Mouse (Mus musculus): ENCODE results near the gene Idua. TPM values are rescaled to one million over a fixed set of nuclear protein-coding genes. Genes with fewer than 3 reads are reported as not detected.

The Idua gene
- polyA plus RNA-seq, 1 experiment from 2014 or later = 9.8 TPM

- Histone ChIP-seq H3K4me2 (no peak overlapping the region), H3K4me1 (replicated peaks) (peaks cover 24% of the 10 kb centered on the region), H3K27ac (no peak overlapping the region), H3K27me3 (peaks cover 6% of the 10 kb centered on the region; the same call in 1 of the 2 replicates), H3K9me3 (no peaks in the 10 kb centered on the region), H3K36me3 (peaks cover 45% of the 10 kb centered on the region), H3K4me3 (no peak overlapping the region), H3K9ac (peak overlapping the region; percentile 19; the same call in 1 of the 2 replicates)
- ATAC-seq (ENCODE audit: low FRiP score) = no peak
- WGBS = 71% methylated on average over 1 of the region's 1 CpGs
Measured at GRCm38 (mm10) chr5:108658611-108659010, 1.5 kb upstream of the Idua start.

DNA sequence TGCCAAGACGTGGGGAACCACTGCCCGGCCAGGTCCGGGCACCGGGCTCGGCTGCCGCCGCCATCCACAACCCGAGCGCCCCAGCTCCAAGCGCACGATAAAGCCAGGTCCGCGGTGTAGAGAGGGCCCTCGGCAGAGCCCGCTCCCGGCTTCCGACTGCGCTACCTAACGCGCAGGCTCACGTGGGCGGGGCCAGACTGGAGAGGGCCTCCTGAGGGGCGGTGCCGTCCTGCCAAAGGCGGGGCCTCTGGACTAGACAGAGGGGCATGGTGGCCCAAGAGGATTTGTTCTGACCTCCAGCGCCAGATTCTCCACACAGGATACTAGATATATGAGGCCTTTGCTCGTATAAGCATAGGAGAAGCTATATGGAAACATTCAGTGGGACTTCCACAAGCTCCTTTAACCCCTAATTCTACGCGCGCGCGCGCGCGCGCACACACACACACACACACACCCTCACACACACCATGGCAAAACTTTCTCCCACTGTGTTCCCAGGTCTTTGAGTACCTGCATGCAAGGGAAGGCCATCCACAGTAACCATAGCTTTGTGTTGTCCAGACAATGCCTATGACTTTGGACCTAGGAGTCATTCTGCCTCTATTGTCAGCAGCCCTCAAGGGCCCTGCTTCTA is 619 bp downstream of the Idua start:
- WGBS = 16% methylated on average over 36 of the region's 36 CpGs
- Histone ChIP-seq H3K36me3 (peaks cover 24% of the 10 kb centered on the region), H3K4me2 (peak overlapping the region; percentile 93), H3K4me1 (replicated peaks) (peaks cover 24% of the 10 kb centered on the region), H3K9ac (peak overlapping the region; percentile 99), H3K27ac (peak overlapping the region; percentile 55; the same call in 1 of the 2 replicates), H3K27me3 (peaks cover 12% of the 10 kb centered on the region; the same call in 1 of the 2 replicates), H3K9me3 (no peaks in the 10 kb centered on the region), H3K4me3 (peak overlapping the region; percentile 92)
- peak; percentile 97 for ATAC-seq (ENCODE audit: low FRiP score)

DNA sequence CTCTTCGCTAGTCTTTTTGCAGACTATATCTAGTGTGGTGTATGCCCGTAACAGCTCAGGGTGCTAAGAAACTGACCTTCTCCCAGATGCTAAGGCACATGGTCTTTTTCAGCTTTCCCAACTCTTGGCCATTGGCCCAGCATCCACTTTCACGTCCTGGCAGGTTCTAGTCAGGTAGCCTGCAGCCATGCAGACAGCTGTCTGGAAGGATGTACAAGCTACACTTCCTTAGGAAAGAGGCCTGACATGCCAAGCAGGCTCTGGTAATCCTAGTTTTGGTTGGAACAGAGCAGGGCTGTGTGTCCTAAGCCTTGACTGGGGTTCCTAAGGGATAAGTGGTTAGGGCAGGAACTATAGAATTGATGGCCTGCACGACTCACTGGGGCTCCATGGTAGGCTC is 2.6 kb downstream of the Idua start:
- no peak for ATAC-seq (ENCODE audit: low FRiP score)
- Histone ChIP-seq H3K36me3 (peaks cover 4% of the 10 kb centered on the region), H3K9me3 (no peaks in the 10 kb centered on the region), H3K4me2 (no peak overlapping the region), H3K27ac (no peak overlapping the region), H3K4me1 (replicated peaks) (peaks cover 24% of the 10 kb centered on the region), H3K4me3 (no peak overlapping the region), H3K27me3 (peaks cover 15% of the 10 kb centered on the region; the same call in 1 of the 2 replicates), H3K9ac (no peak overlapping the region)
- WGBS = 89% methylated on average over 4 of the region's 4 CpGs

- ATAC-seq (ENCODE audit: low FRiP score) = no peak
- Histone ChIP-seq H3K4me2 (no peak overlapping the region), H3K9me3 (no peaks in the 10 kb centered on the region), H3K9ac (no peak overlapping the region), H3K27ac (no peak overlapping the region), H3K27me3 (peaks cover 15% of the 10 kb centered on the region; the same call in 1 of the 2 replicates), H3K4me3 (no peak overlapping the region), H3K36me3 (no peaks in the 10 kb centered on the region), H3K4me1 (replicated peaks) (peaks cover 19% of the 10 kb centered on the region)
- 51% methylated on average over 3 of the region's 3 CpGs for WGBS
Measured at GRCm38 (mm10) chr5:108665066-108665465, 4.9 kb downstream of the Idua start.

DNA sequence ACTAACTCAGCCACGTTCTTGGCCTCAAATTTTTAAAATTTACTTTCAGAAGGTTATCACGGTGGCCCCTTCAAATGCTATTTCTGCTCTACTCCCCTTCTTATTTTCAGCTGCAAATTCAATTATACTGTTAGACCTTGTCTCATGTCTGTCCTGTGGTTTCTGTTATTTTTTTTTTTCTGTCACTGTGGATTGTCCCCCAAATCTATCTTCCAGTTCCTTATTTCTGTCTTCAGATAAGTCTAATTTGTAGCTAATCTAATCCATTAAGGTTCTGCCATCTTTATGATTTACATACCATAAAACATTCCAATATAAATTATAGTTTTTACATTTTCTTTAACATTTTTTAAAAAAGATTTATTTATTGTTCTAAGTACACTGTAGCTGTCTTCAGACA is 7.2 kb downstream of the Idua start:
- Histone ChIP-seq H3K9me3 (no peaks in the 10 kb centered on the region), H3K36me3 (peaks cover 11% of the 10 kb centered on the region), H3K27me3 (peaks cover 15% of the 10 kb centered on the region; the same call in 1 of the 2 replicates), H3K4me1 (replicated peaks) (peaks cover 22% of the 10 kb centered on the region), H3K9ac (no peak overlapping the region), H3K27ac (no peak overlapping the region), H3K4me3 (no peak overlapping the region), H3K4me2 (no peak overlapping the region)
- 84% methylated on average over 2 of the region's 2 CpGs for WGBS
- no peak for ATAC-seq (ENCODE audit: low FRiP score)

DNA sequence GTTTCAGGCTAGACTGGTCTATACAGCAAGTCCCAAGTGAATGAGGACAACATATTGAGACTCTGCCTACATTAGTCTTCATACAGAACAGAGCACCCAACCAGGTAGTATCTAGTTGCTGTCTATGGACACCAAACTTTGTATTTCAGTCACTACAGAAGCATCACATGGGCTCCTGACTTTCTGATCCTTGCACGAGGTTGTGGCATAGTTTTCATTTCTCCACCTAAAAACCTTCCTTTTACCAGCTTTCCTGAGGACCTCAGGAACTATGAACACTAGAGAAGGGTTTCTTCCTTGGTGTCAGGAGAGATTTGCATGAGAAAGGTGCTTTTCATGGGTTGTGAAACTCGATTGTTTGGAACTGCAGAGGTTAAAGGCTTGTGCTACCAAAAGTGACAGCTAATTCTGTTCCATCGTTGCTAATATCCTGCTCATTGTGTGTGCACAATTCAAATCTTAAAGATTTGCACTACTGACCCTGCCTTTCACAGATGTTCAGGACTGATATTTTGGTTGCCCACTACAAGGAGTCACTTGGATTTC is 8.3 kb downstream of the Idua start:
- Histone ChIP-seq H3K4me3 (peak overlapping the region; percentile 52), H3K4me1 (replicated peaks) (peaks cover 22% of the 10 kb centered on the region), H3K36me3 (peaks cover 22% of the 10 kb centered on the region), H3K9me3 (no peaks in the 10 kb centered on the region), H3K4me2 (peak overlapping the region; percentile 69), H3K27ac (peak overlapping the region; percentile 87), H3K9ac (peak overlapping the region; percentile 82), H3K27me3 (0 out of 2 replicates have a peak, but pooled peaks cover 9% of the 10 kb centered on the region)
- no peak for ATAC-seq (ENCODE audit: low FRiP score)
- WGBS = 14% methylated on average over 3 of the region's 3 CpGs

GRCm38 (mm10) chr5:108668977-108669936 is 9.1 kb downstream of the Idua start, which contains the start of gene Dgkq:
Dgkq (minus strand) TSS chr5:108669672.
- peak within 1 kb of the TSS; percentile 52 for H3K4me3 ChIP-seq
- ATAC-seq (ENCODE audit: low FRiP score) = peak; percentile 81
- peak within 1 kb of the TSS; percentile 69 for H3K4me2 ChIP-seq
- H3K27ac ChIP-seq = peak within 1 kb of the TSS; percentile 87
- H3K36me3 ChIP-seq = peaks cover 27% of the 10 kb centered on the region
- no peaks in the 10 kb centered on the region for H3K9me3 ChIP-seq
- 0 out of 2 replicates have a peak, but pooled peaks cover 9% of the 10 kb centered on the region for H3K27me3 ChIP-seq
- H3K9ac ChIP-seq = peak within 1 kb of the TSS; percentile 82
- peaks cover 22% of the 10 kb centered on the region for H3K4me1 ChIP-seq (replicated peaks)
- WGBS = 7% methylated on average over 43 of the region's 43 CpGs

DNA sequence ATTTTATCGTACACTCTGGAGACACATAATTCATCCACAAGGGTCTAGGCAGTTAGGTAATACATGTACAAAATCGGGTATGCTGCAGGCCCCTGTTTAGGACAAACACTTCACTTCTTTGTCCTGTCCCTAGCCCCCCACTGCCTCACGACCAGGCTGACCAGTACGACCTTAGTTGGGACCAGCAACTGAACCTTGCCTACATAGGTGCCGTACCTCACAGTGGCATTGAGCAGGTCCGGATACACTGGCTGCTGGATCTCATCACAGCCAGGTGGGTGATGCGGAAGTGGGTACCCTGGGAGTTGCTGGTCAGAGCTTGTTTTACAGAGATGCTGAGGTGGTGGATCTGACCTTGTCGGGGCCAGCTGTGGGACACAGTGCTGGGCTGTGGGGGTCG is 9.9 kb downstream of the Idua start:
- peaks cover 22% of the 10 kb centered on the region for H3K4me1 ChIP-seq (replicated peaks)
- peak overlapping the region; percentile 69 for H3K4me2 ChIP-seq
- peaks cover 27% of the 10 kb centered on the region for H3K36me3 ChIP-seq
- 0 out of 2 replicates have a peak, but pooled peaks cover 5% of the 10 kb centered on the region for H3K27me3 ChIP-seq
- ATAC-seq (ENCODE audit: low FRiP score) = peak; percentile 18; the same call in 1 of the 2 replicates
- H3K9ac ChIP-seq = peak overlapping the region; percentile 82; the same call in 1 of the 2 replicates
- 86% methylated on average over 9 of the region's 9 CpGs for WGBS
- no peak overlapping the region; the same call in 1 of the 2 replicates for H3K27ac ChIP-seq
- no peaks in the 10 kb centered on the region for H3K9me3 ChIP-seq
- H3K4me3 ChIP-seq = no peak overlapping the region

DNA sequence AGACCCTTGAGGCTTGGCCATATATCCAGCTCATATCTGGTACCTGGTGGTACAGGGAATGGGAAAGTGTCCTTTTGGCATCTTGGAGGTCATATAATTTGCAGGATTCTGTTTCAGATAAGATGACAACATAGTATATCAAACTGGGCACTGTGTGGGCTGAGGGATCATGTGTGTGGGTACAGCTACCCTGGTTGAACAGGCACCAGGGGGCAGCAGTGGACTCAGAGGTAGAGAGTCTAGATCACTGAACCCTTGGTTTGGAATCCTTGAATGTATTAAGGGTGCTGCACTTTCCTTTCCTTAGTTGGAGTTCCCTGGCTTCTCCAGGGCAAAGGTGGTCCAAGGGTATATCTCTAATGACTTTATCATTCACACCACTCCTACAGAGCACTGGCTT is 10.7 kb downstream of the Idua start:
- Histone ChIP-seq H3K9ac (no peak overlapping the region), H3K27me3 (0 out of 2 replicates have a peak, but pooled peaks cover 3% of the 10 kb centered on the region), H3K9me3 (no peaks in the 10 kb centered on the region), H3K4me1 (replicated peaks) (peaks cover 22% of the 10 kb centered on the region), H3K4me3 (no peak overlapping the region), H3K27ac (no peak overlapping the region), H3K36me3 (peaks cover 27% of the 10 kb centered on the region), H3K4me2 (no peak overlapping the region)
- no peak for ATAC-seq (ENCODE audit: low FRiP score)

DNA sequence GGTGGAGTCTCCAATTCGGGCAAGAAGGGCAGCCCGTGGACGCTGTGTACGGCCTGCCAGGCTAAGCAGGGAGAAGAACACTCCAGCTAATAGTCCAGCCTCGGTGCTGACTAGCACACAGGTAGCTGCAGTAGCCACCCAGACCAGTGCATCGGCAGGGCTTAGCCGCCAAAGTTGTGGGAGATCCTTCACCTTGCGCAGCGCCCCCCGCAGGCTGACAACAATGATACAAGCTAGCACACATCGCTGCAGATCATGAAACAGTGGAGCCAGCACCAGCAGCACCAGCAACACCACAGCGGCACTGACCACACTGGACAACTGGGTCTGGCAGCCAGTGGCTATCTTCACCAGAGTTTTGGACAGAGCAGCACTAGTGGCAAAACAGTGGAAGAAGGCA is 11.6 kb downstream of the Idua start:
- no peak for ATAC-seq (ENCODE audit: low FRiP score)
- Histone ChIP-seq H3K4me2 (no peak overlapping the region), H3K27ac (no peak overlapping the region), H3K4me3 (no peak overlapping the region), H3K9ac (no peak overlapping the region), H3K36me3 (peaks cover 27% of the 10 kb centered on the region), H3K4me1 (replicated peaks) (peaks cover 26% of the 10 kb centered on the region), H3K27me3 (no peaks in the 10 kb centered on the region), H3K9me3 (no peaks in the 10 kb centered on the region)
- WGBS = 95% methylated on average over 12 of the region's 12 CpGs

- Histone ChIP-seq H3K4me1 (replicated peaks) (peaks cover 25% of the 10 kb centered on the region), H3K36me3 (peaks cover 27% of the 10 kb centered on the region)
- 89% methylated on average over 2 of the region's 2 CpGs for WGBS
Measured at GRCm38 (mm10) chr5:108674624-108675023, 14.5 kb downstream of the Idua start.

More at GRCm38 (mm10) chr5:108674624-108675023, 14.5 kb downstream of the Idua start:
- H3K4me3 ChIP-seq = no peak overlapping the region
- H3K9ac ChIP-seq = no peak overlapping the region
- H3K27ac ChIP-seq = no peak overlapping the region
- no peak for ATAC-seq (ENCODE audit: low FRiP score)
- H3K27me3 ChIP-seq = no peaks in the 10 kb centered on the region
- no peak overlapping the region for H3K4me2 ChIP-seq
- H3K9me3 ChIP-seq = no peaks in the 10 kb centered on the region

Data from hindbrain, embryonic 13.5 days (tissue).